Mouse (Mus musculus) monocyte, adult 2 months (primary cell): ENCODE results near the gene Nbdy.

ENCODE experiments used
- DNase-seq, 2 experiments: peaks; one replicate each; pipeline ENCODE4 v3.0.0; 2022; ENCODE audit warnings: low spot score in 2 of 2, low read depth in 1 of 2

The Nbdy gene

DNA sequence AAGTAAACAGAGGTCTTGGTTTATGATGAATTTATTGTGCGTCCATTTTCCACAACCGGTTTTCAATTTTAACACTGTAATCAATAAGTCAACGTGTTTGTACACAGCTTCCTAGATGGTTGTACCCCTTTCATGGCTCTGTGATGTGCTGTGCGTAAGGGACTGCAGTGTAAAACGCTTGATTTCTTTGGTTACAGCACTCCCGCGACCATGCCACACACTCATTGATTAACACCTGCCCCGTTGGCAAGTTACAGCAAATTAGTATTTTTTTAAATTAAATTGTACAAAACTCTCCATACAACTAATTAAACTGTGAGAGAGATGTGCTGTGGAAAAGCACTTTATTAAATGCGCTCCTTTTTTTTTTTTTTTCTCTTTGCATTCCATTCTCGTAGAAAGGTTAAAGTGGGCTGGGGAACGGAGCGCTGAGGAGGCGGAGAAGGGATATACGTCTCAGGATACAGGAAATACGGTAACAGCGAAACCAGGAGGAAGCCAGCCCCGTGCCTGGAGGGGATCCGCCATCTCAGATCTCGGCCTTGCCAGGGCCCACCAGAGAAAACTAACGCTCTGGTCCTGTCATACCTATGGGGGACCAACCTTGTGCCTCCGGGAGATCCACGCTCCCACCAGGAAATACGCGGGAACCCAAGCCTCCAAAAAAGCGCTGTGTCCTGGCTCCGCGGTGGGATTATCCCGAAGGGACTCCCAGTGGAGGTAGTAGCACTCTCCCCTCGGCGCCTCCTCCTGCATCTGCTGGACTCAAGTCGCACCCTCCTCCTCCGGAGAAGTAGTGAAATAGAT, at the start of gene Nbdy:
Nbdy (plus strand) TSS at position 481 of the 807 bp plus-strand sequence.
- DNase-seq: peak; percentile 3 to 35

GRCm38 (mm10) chrX:153695782-153696395, 27.5 kb upstream of the Nbdy start, which contains the start of gene Kctd12b:
Kctd12b (minus strand) TSS chrX:153696391.
- no peak for DNase-seq

DNA sequence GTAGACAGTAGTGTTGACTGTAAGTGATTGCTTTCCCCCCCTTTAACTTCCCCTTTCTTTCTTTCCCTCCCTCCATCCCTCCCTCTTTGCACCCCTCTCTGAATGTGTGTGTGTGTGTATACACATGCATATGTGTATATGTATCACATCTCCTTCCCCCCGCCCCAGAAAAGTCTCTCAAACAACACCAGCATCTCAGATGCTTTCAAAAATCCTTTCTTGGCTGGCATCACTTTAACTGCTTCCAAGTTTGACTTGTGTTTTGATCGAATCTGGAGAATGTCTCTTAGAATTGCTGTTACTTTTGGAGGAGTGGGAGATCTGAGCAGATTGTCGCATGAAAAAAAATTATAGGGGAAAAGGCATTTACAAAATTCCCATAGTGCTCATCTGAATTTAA, 22.9 kb upstream of the Nbdy start:
- no peak for DNase-seq

- no peak for DNase-seq
Measured at GRCm38 (mm10) chrX:153707735-153708134, 15.7 kb upstream of the Nbdy start.

- no peak for DNase-seq
Measured at GRCm38 (mm10) chrX:153716716-153717115, 6.7 kb upstream of the Nbdy start.

- no peak for DNase-seq
Measured at GRCm38 (mm10) chrX:153719602-153720001, 3.8 kb upstream of the Nbdy start.

GRCm38 (mm10) chrX:153724400-153724799, 1.0 kb downstream of the Nbdy start:
- DNase-seq: no peak

DNA sequence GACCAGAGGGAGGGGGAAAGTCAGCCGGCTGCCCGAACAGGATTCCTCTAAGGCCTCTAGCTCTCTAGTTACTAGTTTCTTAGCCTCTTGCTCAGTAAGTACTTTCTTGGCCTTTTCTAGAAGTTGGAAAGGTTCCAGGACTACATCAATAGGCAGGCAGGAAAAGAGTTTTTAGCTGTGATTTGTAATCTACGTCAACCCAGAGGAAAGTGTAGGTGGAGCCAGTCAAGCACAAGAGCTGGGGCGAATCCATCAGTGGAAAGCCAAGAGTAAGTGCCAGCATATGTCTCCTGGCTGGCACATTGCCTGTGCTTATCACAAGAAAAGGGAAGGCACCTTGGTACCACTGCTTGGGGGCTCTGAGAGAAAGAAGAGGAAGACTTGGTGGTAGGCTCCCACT, 12.3 kb downstream of the Nbdy start:
- no peak for DNase-seq

DNA sequence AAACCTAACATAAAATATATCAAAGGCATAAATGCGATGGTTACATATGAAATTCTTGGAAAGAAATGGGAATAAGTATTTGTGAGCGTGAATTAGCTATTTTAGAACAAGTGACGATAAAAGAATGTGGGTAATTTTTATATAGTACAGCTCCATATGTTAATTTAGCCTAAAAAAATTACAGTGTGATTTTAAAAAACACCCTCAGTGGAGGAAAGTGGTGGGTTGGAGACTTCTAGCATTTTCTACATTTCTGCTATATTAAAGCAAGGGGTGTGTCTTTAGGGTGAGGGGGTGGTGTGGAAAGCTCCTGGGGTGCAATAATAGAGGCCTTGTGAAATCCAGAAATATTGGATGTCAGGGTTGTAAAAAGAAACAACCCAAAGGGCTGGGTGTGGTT, 19.1 kb downstream of the Nbdy start:
- DNase-seq: no peak

GRCm38 (mm10) chrX:153749230-153749629, 25.8 kb downstream of the Nbdy start:
- DNase-seq: no peak
